ENCODE assay signal across 18 mouse cellular contexts in genomic region chr1:89088144-89088543, GRCm38 (mm10). TPM values are rescaled to one million over a fixed set of nuclear protein-coding genes. Genes with fewer than 3 reads are reported as not detected.
DNase-seq lines count a peak whose midpoint lies in the region; ATAC-seq lines count a peak whose summit lies in the region.
"Had no signal": no experiment of that assay in that cellular context is flagged by ENCODE, and none has a peak within 500 bp of the region (broad histone marks: within the 10 kb centered on the region; RNA-seq: fewer than 3 reads in every experiment).

No protein-coding gene starts in this region.

- H3K4me3 ChIP-seq in heart, embryonic 13.5 days, result no peak overlapping the region
- no peak overlapping the region for H3K4me3 ChIP-seq in neural tube, embryonic 14.5 days (ENCODE audit: low read depth, low read length)
- no peak overlapping the region for H3K4me3 ChIP-seq in limb, embryonic 10.5 days
- H3K4me3 ChIP-seq: stomach, embryonic 15.5 days had no signal

- H3K9me3 ChIP-seq in heart, embryonic 13.5 days, result no peaks in the 10 kb centered on the region
- no peaks in the 10 kb centered on the region for H3K9me3 ChIP-seq in neural tube, embryonic 14.5 days (ENCODE audit: control insufficient read depth, low read length)
- H3K9me3 ChIP-seq in limb, embryonic 10.5 days (replicated peaks), result no peaks in the 10 kb centered on the region
- H3K9me3 ChIP-seq: stomach, embryonic 15.5 days had no signal

- intact Hi-C loops in heart, postnatal 10 days (cut with DNase I), result loop anchor here (2.0 to 5.0 kb wide), 2 partner anchors 17 to 104 kb away; partner anchors contain the start of gene Sh3bp4

- H3K36me3 ChIP-seq in heart, embryonic 13.5 days, result peaks cover 4% of the 10 kb centered on the region; the same call in 1 of the 2 replicates
- no peaks in the 10 kb centered on the region for H3K36me3 ChIP-seq in neural tube, embryonic 14.5 days (ENCODE audit: control insufficient read depth, insufficient read depth, low read length)
- H3K36me3 ChIP-seq in limb, embryonic 10.5 days, result peaks cover 15% of the 10 kb centered on the region
- H3K36me3 ChIP-seq: G1E; stomach, embryonic 15.5 days had no signal

- DNase-seq in heart, postnatal 10 days, result no peak
- DNase-seq in kidney, postnatal 25 days, result peak; percentile 35 to 56
- DNase-seq in kidney, adult 8-10 months, result no peak
- DNase-seq in neural tube, embryonic 10.5 days (ENCODE audit: extremely low spot score, low spot score), result no peak
- DNase-seq in limb, embryonic 10.5 days (ENCODE audit: low spot score), result no peak
- DNase-seq in kidney, adult 9 months, result no peak
- DNase-seq: cerebellum, adult 9-11 months; gastrocnemius, postnatal 10 days; kidney, adult 11 months; layer of hippocampus, postnatal 36 days; spleen, adult 18-20 months; thymus, postnatal 25 days had no signal

- H3K9ac ChIP-seq in heart, embryonic 13.5 days, result peak overlapping the region; percentile 47
- no peak overlapping the region for H3K9ac ChIP-seq in neural tube, embryonic 14.5 days (replicated peaks; ENCODE audit: low read depth, low read length)
- H3K9ac ChIP-seq: liver, embryonic 14.5 days; stomach, embryonic 15.5 days had no signal

- WGBS in heart, embryonic 13.5 days, result 31% methylated on average over 10 of the region's 10 CpGs
- 56% methylated on average over 10 of the region's 10 CpGs for WGBS in neural tube, embryonic 14.5 days
- 66% methylated on average over 10 of the region's 10 CpGs for WGBS in limb, embryonic 10.5 days

- peaks cover 83% of the 10 kb centered on the region for H3K4me1 ChIP-seq in heart, embryonic 13.5 days
- H3K4me1 ChIP-seq in neural tube, embryonic 14.5 days (ENCODE audit: control insufficient read depth, insufficient read depth, low read length), result peaks cover 28% of the 10 kb centered on the region
- H3K4me1 ChIP-seq in limb, embryonic 10.5 days, result peaks cover 73% of the 10 kb centered on the region

- no peaks in the 10 kb centered on the region for H3K27me3 ChIP-seq in heart, embryonic 13.5 days (replicated peaks)
- H3K27me3 ChIP-seq in neural tube, embryonic 14.5 days (ENCODE audit: control insufficient read depth, insufficient read depth, low read length), result no peaks in the 10 kb centered on the region
- no peaks in the 10 kb centered on the region for H3K27me3 ChIP-seq in limb, embryonic 10.5 days (ENCODE audit: low read depth, poor library complexity, severe bottlenecking)
- H3K27me3 ChIP-seq: stomach, embryonic 15.5 days had no signal

- ATAC-seq in heart, embryonic 13.5 days (ENCODE audit: extremely low read depth, insufficient number of reproducible peaks, low FRiP score, low TSS enrichment), result no peak
- ATAC-seq in neural tube, embryonic 14.5 days (ENCODE audit: low read depth), result no peak

- 0 out of 2 replicates have a peak overlapping the region, but pooled peaks have one; percentile 5 for H3K27ac ChIP-seq in heart, embryonic 13.5 days (replicated peaks)
- peak overlapping the region; percentile 12; the same call in 1 of the 2 replicates for H3K27ac ChIP-seq in neural tube, embryonic 14.5 days (ENCODE audit: low read depth, low read length)
- H3K27ac ChIP-seq in limb, embryonic 10.5 days, result 0 out of 2 replicates have a peak overlapping the region, but pooled peaks have one; percentile 0
- H3K27ac ChIP-seq: liver, embryonic 14.5 days; macrophage; stomach, embryonic 15.5 days had no signal

- H3K4me2 ChIP-seq in heart, embryonic 13.5 days, result no peak overlapping the region
- no peak overlapping the region for H3K4me2 ChIP-seq in neural tube, embryonic 14.5 days (ENCODE audit: low read depth, low read length)
- H3K4me2 ChIP-seq: stomach, embryonic 15.5 days had no signal

RNA-seq across cellular contexts. Expression of gene Sh3bp4, which starts 17.9 kb away (rescaled TPM):
- polyA plus RNA-seq in heart, embryonic 13.5 days (2015; fragmentation: Nextera tagmentation; extraction: Ambion mirVana), result 19.2 and 19.6 TPM in 2 replicates
- total RNA-seq in heart, postnatal 10 days (2021), result 10 to 100 TPM; 26.2 to 28.6 TPM
- polyA plus RNA-seq in neural tube, embryonic 14.5 days (2014; fragmentation: Nextera tagmentation; extraction: Ambion mirVana), result 12.4 and 18.5 TPM in 2 replicates
- polyA plus RNA-seq in limb, embryonic 10.5 days (2016; fragmentation: Nextera tagmentation; extraction: Ambion mirVana), result 25.9 and 26.9 TPM in 2 replicates
- total RNA-seq: G1E had no signal
- polyA plus RNA-seq: G1E had no signal

Comparison
In these comparisons a context has a peak if more than half of its experiments do, and no peak if none do; other contexts are left out.
1. DNase-seq: peak in kidney, postnatal 25 days (2 of 2); none in heart, postnatal 10 days (0 of 2), kidney, adult 8-10 months (0 of 2), neural tube, embryonic 10.5 days (single experiment), limb, embryonic 10.5 days (single experiment) and kidney, adult 9 months (single experiment).
2. Peak in every context shown above with its lines, with median percentiles within 50 percentile points of each other: H3K27ac ChIP-seq.